In the genomic region with DNA sequence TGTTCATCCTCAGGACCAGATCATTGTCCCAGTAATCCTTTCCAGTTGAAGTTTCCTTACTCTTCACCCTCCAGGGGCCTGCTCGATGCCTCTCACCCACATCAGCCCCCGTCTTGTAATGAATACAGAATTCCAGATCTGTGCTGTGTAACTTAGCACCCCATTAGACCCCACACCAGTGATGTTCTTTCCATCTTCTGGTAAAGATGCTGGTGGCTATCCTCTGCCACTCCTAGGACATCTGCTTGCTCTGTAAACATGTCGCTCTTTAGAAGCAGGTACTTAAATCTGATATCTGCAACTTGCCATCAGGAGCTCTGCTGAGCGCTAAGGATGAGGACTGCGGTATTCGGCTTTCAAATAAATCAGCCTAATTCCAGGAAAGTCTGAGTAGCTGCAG, we compare ENCODE assay signal across 24 mouse cellular contexts. TPM values are rescaled to one million over a fixed set of nuclear protein-coding genes. Genes with fewer than 3 reads are reported as not detected.
DNase-seq lines count a peak whose midpoint lies in the region; ATAC-seq and TF ChIP-seq lines count a peak whose summit lies in the region.
"Had no signal": no experiment of that assay in that cellular context is flagged by ENCODE, and none has a peak within 500 bp of the region (broad histone marks: within the 10 kb centered on the region; RNA-seq: fewer than 3 reads in every experiment).

No protein-coding gene starts in this region.

- peak; percentile 54 for ATAC-seq in kidney, embryonic 15.5 days (replicated peaks; ENCODE audit: low FRiP score)
- no peak for ATAC-seq in midbrain, embryonic 11.5 days (ENCODE audit: low FRiP score)
- no peak for ATAC-seq in midbrain, embryonic 15.5 days (replicated peaks)
- ATAC-seq: activated CD4-positive, CD25-positive, alpha-beta regulatory T cell, adult 4 months; forebrain, embryonic 15.5 days had no signal

- H3K4me3 ChIP-seq in gastrocnemius, adult 2 months, result peak overlapping the region; percentile 23; the same call in 1 of the 2 replicates
- no peak overlapping the region for H3K4me3 ChIP-seq in kidney, embryonic 15.5 days (replicated peaks)
- H3K4me3 ChIP-seq in layer of hippocampus, adult 2 months, result no peak overlapping the region
- H3K4me3 ChIP-seq in midbrain, embryonic 11.5 days (ENCODE audit: low read depth, low read length), result no peak overlapping the region
- H3K4me3 ChIP-seq in midbrain, embryonic 15.5 days, result no peak overlapping the region
- H3K4me3 ChIP-seq: embryonic facial prominence, embryonic 10.5 days; embryonic facial prominence, embryonic 13.5 days; erythroblast, embryonic 14.5 days; forebrain, embryonic 12.5 days; forebrain, embryonic 15.5 days; hindbrain, embryonic 12.5 days had no signal

- H3K9ac ChIP-seq in kidney, embryonic 15.5 days, result no peak overlapping the region
- no peak overlapping the region for H3K9ac ChIP-seq in midbrain, embryonic 11.5 days (ENCODE audit: low read length)
- H3K9ac ChIP-seq in midbrain, embryonic 15.5 days, result no peak overlapping the region
- H3K9ac ChIP-seq: embryonic facial prominence, embryonic 13.5 days; forebrain, embryonic 12.5 days; forebrain, embryonic 15.5 days; hindbrain, embryonic 12.5 days had no signal

- H3K27me3 ChIP-seq in kidney, embryonic 15.5 days, result no peaks in the 10 kb centered on the region
- H3K27me3 ChIP-seq in midbrain, embryonic 11.5 days (ENCODE audit: control insufficient read depth, insufficient read depth, low read length), result no peaks in the 10 kb centered on the region
- no peaks in the 10 kb centered on the region for H3K27me3 ChIP-seq in midbrain, embryonic 15.5 days (replicated peaks)
- H3K27me3 ChIP-seq: embryonic facial prominence, embryonic 13.5 days; forebrain, embryonic 12.5 days; forebrain, embryonic 15.5 days; hindbrain, embryonic 12.5 days had no signal

- intact Hi-C loops in gastrocnemius, adult 2 months (cut with DNase I), result no loop called here
- intact Hi-C loops in gastrocnemius, postnatal 36 days (cut with DNase I), result no loop called here

- H3K36me3 ChIP-seq in kidney, embryonic 15.5 days, result no peaks in the 10 kb centered on the region
- no peaks in the 10 kb centered on the region for H3K36me3 ChIP-seq in midbrain, embryonic 11.5 days (ENCODE audit: control insufficient read depth, insufficient read depth, low read length)
- no peaks in the 10 kb centered on the region for H3K36me3 ChIP-seq in midbrain, embryonic 15.5 days (replicated peaks)
- H3K36me3 ChIP-seq: embryonic facial prominence, embryonic 10.5 days; embryonic facial prominence, embryonic 13.5 days; forebrain, embryonic 12.5 days; forebrain, embryonic 15.5 days; hindbrain, embryonic 12.5 days had no signal

- peak overlapping the region; percentile 33; the same call in 1 of the 2 replicates for H3K27ac ChIP-seq in gastrocnemius, adult 2 months
- peak overlapping the region; percentile 75 for H3K27ac ChIP-seq in kidney, embryonic 15.5 days
- H3K27ac ChIP-seq in layer of hippocampus, adult 2 months, result peak overlapping the region; percentile 48; the same call in 1 of the 2 replicates
- H3K27ac ChIP-seq in midbrain, embryonic 11.5 days (ENCODE audit: low read depth, low read length), result no peak overlapping the region
- no peak overlapping the region for H3K27ac ChIP-seq in midbrain, embryonic 15.5 days
- H3K27ac ChIP-seq: embryonic facial prominence, embryonic 10.5 days; embryonic facial prominence, embryonic 13.5 days; forebrain, embryonic 12.5 days; forebrain, embryonic 15.5 days; hindbrain, embryonic 12.5 days had no signal

- H3K9me3 ChIP-seq in kidney, embryonic 15.5 days (replicated peaks), result no peaks in the 10 kb centered on the region
- no peaks in the 10 kb centered on the region; the same call in 1 of the 2 replicates for H3K9me3 ChIP-seq in midbrain, embryonic 11.5 days (ENCODE audit: control insufficient read depth, low read length)
- no peaks in the 10 kb centered on the region for H3K9me3 ChIP-seq in midbrain, embryonic 15.5 days
- H3K9me3 ChIP-seq: embryonic facial prominence, embryonic 13.5 days; forebrain, embryonic 12.5 days; forebrain, embryonic 15.5 days; hindbrain, embryonic 12.5 days had no signal

- TF ChIP-seq CTCF in gastrocnemius, adult 2 months (IDR thresholded peaks at IDR 0.05), result no peak
- no peak for TF ChIP-seq CTCF in layer of hippocampus, adult 2 months (conservative IDR thresholded peaks at IDR 0.05)

- H3K4me1 ChIP-seq in kidney, embryonic 15.5 days, result peaks cover 57% of the 10 kb centered on the region
- no peaks in the 10 kb centered on the region for H3K4me1 ChIP-seq in midbrain, embryonic 11.5 days (ENCODE audit: control insufficient read depth, insufficient read depth, low read length)
- peaks cover 12% of the 10 kb centered on the region for H3K4me1 ChIP-seq in midbrain, embryonic 15.5 days

- H3K4me2 ChIP-seq in kidney, embryonic 15.5 days, result peak overlapping the region; percentile 19; the same call in 1 of the 2 replicates
- H3K4me2 ChIP-seq in midbrain, embryonic 11.5 days, result no peak overlapping the region
- H3K4me2 ChIP-seq in midbrain, embryonic 15.5 days, result no peak overlapping the region
- H3K4me2 ChIP-seq: embryonic facial prominence, embryonic 13.5 days; forebrain, embryonic 12.5 days; forebrain, embryonic 15.5 days; heart, embryonic 11.5 days; hindbrain, embryonic 12.5 days had no signal

- DNase-seq in gastrocnemius, adult 2 months, result no peak
- no peak for DNase-seq in gastrocnemius, postnatal 36 days
- no peak for DNase-seq in kidney, adult 18-20 months
- DNase-seq in layer of hippocampus, adult 2 months (ENCODE audit: low spot score in 2 of 2), result no peak
- DNase-seq in layer of hippocampus, adult 9-10 months (ENCODE audit: low spot score), result no peak
- DNase-seq in midbrain, embryonic 11.5 days (ENCODE audit: low spot score, missing footprints), result peak; percentile 45
- DNase-seq: adrenal gland, postnatal 25 days; cerebellum, adult 11-12 months; cerebellum, adult 8-10 months; cerebellum, postnatal 10 days; cerebellum, postnatal 36 days; embryo, embryonic 11 days; gastrocnemius, postnatal 10 days; heart, adult 11 months had no signal

- WGBS in kidney, embryonic 15.5 days, result 21% methylated on average over 6 of the region's 6 CpGs
- 87% methylated on average over 6 of the region's 6 CpGs for WGBS in midbrain, embryonic 11.5 days
- 81% methylated on average over 6 of the region's 6 CpGs for WGBS in midbrain, embryonic 15.5 days

RNA-seq across cellular contexts. Expression of a gene that starts 44.2 kb away (rescaled TPM):
- 100 to 1,000 TPM; 115 to 122 TPM for total RNA-seq in gastrocnemius, adult 2 months (2021)
- total RNA-seq in gastrocnemius, postnatal 36 days (2021), result 100 to 1,000 TPM in 1 of 2 experiments, 10 to 100 TPM in 1; 98.7 to 111 TPM
- polyA plus RNA-seq in kidney, embryonic 15.5 days (2015; fragmentation: Nextera tagmentation; extraction: Ambion mirVana), result 618 and 674 TPM in 2 replicates
- 100 to 1,000 TPM; 228 to 231 TPM for total RNA-seq in layer of hippocampus, adult 2 months (2021)
- 414 and 426 TPM in 2 replicates for polyA plus RNA-seq in midbrain, embryonic 11.5 days (2014; fragmentation: Nextera tagmentation; extraction: Ambion mirVana)
- polyA plus RNA-seq in midbrain, embryonic 15.5 days (2015; fragmentation: Nextera tagmentation; extraction: Ambion mirVana), result 501 and 507 TPM in 2 replicates

RNA-seq across cellular contexts. Expression of a gene that starts 44.3 kb away (rescaled TPM):
- 10 to 100 TPM; 12.8 to 14.8 TPM for total RNA-seq in gastrocnemius, adult 2 months (2021)
- 10 to 100 TPM; 10.5 to 12.0 TPM for total RNA-seq in gastrocnemius, postnatal 36 days (2021)
- polyA plus RNA-seq in kidney, embryonic 15.5 days (2015; fragmentation: Nextera tagmentation; extraction: Ambion mirVana), result 12.5 and 13.0 TPM in 2 replicates
- total RNA-seq in layer of hippocampus, adult 2 months (2021), result 10 to 100 TPM; 38.4 to 40.5 TPM
- polyA plus RNA-seq in midbrain, embryonic 11.5 days (2014; fragmentation: Nextera tagmentation; extraction: Ambion mirVana), result 16.5 and 16.9 TPM in 2 replicates
- polyA plus RNA-seq in midbrain, embryonic 15.5 days (2015; fragmentation: Nextera tagmentation; extraction: Ambion mirVana), result 15.6 and 17.1 TPM in 2 replicates

Comparison
In these comparisons a context has a peak if more than half of its experiments do, and no peak if none do; other contexts are left out.
1. H3K27ac ChIP-seq: peak in gastrocnemius, adult 2 months (single experiment), kidney, embryonic 15.5 days (single experiment) and layer of hippocampus, adult 2 months (single experiment); none in midbrain, embryonic 11.5 days (single experiment) and midbrain, embryonic 15.5 days (single experiment).